Mouse (Mus musculus) heart, postnatal 10 days (tissue): ENCODE results near the gene Tnnc2. TPM values are rescaled to one million over a fixed set of nuclear protein-coding genes. Genes with fewer than 3 reads are reported as not detected.
A peak's percentile ranks its signal among the peaks of the same experiment; 100 is the strongest.

ENCODE experiments used
- DNase-seq, 2 experiments: peaks; one replicate each; pipeline ENCODE4 v3.0.0; 2021
- intact Hi-C: fragments of 180-260 bp; cut with DNase I; formaldehyde crosslinking; loops from one replicate; pipeline ENCODE4 v1.15.1; 2025
- total RNA-seq, 2 experiments: library from RNA; stranded (reverse); gene quantifications; 2 replicates each; pipeline ENCODE4 v1.2.3; 2021

Tnnc2 gene
- total RNA-seq, 2 experiments from 2014 or later, result 0.52 TPM; not detected in 1

DNA sequence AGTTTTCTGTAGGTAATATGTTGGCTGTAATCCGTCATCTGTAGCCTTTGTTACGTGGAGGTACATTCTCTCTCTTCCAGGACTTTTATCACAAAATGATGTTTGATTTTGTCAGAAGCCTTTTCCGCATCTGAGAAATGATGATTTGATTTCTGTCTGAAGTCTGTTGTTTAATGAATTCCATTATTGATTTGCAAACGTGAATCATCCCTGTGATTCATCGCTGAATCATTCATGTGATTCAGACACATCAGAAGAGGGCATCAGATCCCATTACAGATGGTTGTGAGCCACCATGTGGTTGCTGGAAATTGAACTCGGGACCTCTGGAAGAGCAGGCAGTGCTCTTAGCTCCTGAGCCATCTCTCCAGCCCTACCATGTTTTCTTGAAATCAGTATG lies 30.8 kb downstream of the Tnnc2 start:
- intact Hi-C loops, result no loop called here
- DNase-seq, result no peak

DNA sequence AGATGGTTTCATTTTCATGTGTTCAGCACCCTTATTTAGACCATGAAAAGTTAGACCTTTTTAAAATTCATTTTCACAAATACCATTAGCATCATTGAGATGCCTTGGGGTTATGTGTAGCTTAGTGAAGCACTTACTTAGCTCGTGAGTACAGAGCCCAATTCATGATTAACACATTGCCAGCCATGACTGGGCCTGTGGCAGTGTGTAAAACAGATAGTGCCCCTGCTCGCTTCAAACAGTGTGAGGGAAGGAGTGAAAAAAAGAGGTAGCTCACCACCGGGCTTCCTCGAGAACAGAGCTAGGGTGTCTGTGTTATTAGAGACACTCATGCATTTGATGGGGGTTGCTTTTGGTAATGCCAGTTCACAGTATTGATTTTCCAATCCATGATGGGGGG lies 31.6 kb downstream of the Tnnc2 start:
- intact Hi-C loops, result no loop called here
- DNase-seq, result no peak

DNA sequence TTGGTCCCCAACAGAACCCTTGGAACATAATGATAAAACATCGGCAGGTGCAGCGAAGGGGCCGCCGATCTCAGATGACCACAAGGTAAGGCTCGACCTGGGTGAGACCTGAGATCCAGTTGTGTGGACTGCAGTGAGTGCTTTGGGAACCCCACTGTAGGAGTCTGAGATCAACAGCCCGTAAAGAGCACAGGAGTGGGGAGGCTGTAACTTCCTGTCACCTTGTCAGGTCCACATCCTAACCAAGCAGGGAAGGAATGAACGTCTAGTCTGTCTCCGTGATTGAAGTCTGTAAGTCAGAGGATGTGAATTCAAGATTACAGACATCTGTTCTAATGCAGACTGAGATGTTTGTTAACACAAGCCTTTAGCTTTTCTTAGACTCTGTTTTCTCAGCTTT lies 33.1 kb downstream of the Tnnc2 start:
- intact Hi-C loops, result loop anchor here (2.0 kb wide), 1 partner anchor 20 kb away; no protein-coding TSS in a partner anchor
- no peak for DNase-seq

DNA sequence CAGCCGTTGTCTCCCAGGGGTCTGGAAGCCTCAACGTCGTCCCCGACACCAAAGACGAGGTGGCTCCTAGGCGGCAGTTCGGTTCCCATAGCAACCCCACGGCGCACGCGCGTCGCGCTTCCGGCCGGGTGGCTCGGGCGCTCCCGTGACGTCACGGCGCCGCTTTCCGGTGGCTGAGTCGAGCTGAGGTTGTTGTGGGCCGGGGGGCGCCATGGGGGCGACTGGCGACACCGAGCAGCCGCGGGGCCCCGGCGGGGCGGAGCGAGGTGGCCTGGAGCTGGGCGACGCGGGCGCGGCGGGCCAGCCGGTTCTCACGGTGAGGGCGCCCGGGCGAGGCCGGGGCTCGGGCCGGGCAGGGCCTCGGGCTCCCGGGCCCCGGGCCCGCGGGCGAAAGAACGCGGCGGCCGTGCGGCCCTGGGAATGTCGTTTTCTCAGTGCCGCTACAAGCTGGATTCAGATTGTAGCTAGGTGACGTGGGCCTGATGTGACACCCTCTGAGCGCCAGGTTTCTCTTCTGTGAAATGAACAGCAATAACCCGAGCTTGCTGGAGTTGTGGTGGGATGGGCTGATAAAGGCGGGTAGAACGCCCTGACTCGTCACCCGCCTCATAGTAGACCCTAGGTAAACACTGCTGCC lies 33.8 kb downstream of the Tnnc2 start, which contains the start of the genes Wfdc3 and Dnttip1:
Gene Wfdc3, minus strand, starts transcription at position 89 of the 637 bp plus-strand sequence.
Gene Dnttip1, plus strand, starts transcription at position 141 of the 637 bp plus-strand sequence.
- intact Hi-C loops, result loop anchor here (2.0 kb wide), 1 partner anchor 21 kb away; no protein-coding TSS in a partner anchor
- DNase-seq, result peak; percentile 95 to 98

DNA sequence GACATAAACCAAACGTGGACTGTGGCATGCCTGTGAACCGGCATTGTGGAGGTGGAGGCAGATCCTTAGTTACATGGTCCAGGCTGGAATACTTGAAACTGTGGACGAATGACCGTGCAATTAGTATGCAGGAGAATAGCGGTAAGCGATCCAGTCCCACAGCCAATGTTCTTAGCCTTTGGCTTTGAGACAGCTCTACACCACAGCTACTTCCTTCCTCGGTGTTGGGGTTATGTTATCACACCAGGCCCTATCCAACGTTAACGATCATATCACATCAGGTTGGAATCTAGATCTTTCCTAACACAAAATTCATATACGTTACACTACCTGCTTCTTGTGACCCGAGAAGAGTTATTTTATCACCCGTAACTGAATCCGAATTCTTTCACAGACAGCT lies 34.8 kb downstream of the Tnnc2 start:
- intact Hi-C loops, result no loop called here
- no peak for DNase-seq

DNA sequence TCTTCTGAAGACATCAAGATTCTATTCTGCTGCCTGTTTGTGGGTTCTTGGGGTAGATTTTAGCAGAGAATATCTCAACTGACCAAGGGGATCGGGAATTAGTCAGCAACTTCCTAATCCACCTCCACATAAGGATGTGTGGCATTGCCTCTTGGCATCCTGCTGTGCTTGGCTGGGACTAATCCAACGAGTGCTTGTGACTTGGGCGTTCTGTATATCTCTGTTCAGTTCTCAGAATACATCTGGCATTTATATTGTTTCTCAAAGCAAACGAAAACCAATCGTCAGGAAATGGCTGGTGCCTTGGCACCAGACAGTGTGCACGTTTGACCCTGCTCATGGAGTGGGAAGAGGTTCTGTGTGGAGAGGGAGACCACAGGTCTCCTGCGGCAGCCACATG lies 39.9 kb downstream of the Tnnc2 start:
- no peak for DNase-seq
- intact Hi-C loops, result no loop called here

DNA sequence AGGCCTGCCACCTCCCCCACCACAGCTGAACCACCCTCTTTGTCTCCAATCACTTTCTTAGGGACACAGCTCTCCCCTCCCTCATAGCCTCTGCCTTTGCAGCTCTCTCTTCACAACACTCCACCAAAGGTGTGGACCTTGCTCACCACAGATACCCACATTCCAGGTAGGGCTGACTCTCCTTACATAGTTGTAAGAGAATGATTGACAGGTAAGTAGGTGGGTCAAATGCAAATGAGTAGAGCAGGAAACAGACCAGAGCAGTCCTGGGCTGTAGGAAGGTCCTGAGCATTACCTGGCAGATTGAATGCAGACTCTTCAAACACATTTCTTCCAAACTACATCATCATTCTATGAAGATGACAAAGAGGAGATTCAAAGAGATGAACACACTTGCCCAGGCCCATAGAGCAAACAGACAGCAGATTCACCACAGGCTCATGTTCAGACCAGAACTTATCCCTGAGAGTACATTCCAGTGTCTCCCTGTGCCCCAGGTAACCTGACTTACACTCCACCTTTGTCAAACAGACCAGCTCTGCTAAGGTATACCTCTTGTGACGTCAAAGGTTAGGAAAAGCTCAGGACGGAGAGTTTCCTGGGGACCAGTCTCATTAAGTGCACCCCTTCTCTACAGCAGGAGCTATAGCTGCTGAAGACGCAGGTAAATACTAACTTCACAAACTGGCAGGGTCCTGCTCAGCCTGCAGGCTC lies 42.2 kb downstream of the Tnnc2 start:
- intact Hi-C loops, result no loop called here
- DNase-seq, result no peak

DNA sequence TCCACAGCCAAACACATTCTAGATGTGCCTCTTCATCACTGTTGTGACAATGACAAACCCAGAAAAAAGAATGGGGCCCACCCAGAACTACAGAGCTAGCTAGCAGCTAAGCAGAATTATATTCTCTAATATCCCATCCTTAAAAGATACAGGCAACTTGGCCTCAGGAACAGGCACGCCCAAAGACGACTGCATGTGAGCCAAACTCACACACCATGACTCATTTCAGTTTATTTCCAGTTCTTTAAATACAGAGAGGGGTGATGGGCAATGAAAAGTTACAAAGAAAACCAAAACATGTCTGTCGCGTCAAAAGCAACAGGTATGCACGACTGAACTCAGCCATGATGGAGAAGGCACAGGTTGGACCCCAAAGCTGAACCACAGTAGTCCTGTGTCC lies 44.3 kb downstream of the Tnnc2 start:
- intact Hi-C loops, result no loop called here
- DNase-seq, result no peak

DNA sequence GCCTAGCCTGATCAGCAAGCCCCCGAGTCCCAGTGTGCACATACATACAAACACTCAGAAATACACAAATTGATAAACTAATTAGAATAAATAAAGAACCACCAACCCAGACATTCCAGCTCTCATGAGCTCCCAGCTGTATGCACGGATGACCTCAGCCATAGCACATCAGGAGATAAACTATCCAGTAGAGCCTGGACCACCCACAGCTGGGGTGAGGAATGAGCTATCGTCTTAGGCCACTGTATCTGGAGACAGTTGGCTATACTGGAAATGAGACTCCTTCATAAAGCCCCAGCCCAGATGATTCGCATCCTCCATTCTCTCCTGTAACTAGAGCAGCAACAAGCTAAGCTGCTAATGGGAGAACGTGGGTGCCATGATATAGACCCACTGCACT lies 44.9 kb downstream of the Tnnc2 start:
- intact Hi-C loops, result no loop called here
- DNase-seq, result no peak

DNA sequence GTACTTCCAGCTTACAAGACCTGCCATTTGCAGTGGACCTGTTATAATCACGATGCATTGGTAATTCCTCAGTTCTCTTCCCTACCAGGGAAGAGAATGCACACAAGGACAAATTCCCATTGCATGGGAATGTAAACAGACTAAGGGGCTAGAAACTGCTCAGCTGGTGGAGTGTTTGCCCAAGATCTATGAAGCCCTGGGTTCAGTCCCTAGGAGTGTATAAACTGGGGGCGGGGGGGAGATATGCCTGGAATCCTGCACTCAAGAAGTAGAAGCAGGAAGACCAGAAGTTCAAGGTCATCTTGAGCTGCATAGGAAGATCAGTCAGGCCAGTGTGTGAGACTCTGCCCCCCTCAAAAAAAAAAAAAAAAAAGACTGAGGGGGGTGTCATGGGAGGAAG lies 46.5 kb downstream of the Tnnc2 start:
- intact Hi-C loops, result no loop called here
- no peak for DNase-seq

DNA sequence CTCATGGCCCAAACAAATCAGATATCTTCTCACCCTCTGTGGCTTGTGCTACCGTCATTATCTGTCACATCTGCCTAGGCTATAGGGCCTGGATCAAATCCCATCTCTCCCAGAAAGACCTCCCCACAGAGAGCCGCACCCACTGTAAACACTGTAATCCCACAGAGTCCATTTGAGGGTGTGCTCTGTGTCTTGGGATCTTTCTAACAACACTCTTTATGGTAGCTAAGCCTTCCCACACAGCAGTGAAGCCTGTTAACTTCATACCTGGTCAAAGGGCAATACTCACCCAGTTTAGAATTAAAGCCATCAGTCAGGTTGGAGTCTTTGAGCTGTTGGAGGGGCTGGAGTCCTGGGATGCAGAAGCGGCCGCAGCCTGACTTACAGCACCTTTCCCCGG lies 48.0 kb downstream of the Tnnc2 start:
- intact Hi-C loops, result no loop called here
- no peak for DNase-seq

Other genes with a start within 250 kb of the Tnnc2 start
- 1 to 10 TPM in 1 of 2 experiments, under 1 TPM in 1; 0.84 to 1.0 TPM for gene Wfdc2, start 217.6 kb downstream of the Tnnc2 start, total RNA-seq
- gene Spint3, start 206.5 kb downstream of the Tnnc2 start, total RNA-seq, result not detected
- gene Wfdc6a, start 194.5 kb downstream of the Tnnc2 start, total RNA-seq, result not detected
- gene Eppin, start 186.4 kb downstream of the Tnnc2 start, total RNA-seq, result not detected
- gene Wfdc6b, start 166.4 kb downstream of the Tnnc2 start, total RNA-seq, result not detected
- gene Wfdc8, start 166.3 kb downstream of the Tnnc2 start, total RNA-seq, result not detected
- not detected for gene Wfdc16, start 141.2 kb downstream of the Tnnc2 start, total RNA-seq
- not detected for gene Wfdc10, start 123.9 kb downstream of the Tnnc2 start, total RNA-seq
- not detected for gene Wfdc9, start 123.4 kb downstream of the Tnnc2 start, total RNA-seq
- gene Wfdc11, start 105.9 kb downstream of the Tnnc2 start, total RNA-seq, result not detected
- not detected for gene Wfdc13, start 94.9 kb downstream of the Tnnc2 start, total RNA-seq
- not detected for gene Spint4, start 81.5 kb downstream of the Tnnc2 start, total RNA-seq
- gene Spint5, start 64.7 kb downstream of the Tnnc2 start, total RNA-seq, result not detected
- gene Wfdc3, start 34.0 kb downstream of the Tnnc2 start, total RNA-seq, result under 1 TPM; 0.17 to 0.40 TPM
- 10 to 100 TPM; 35.8 to 38.5 TPM for gene Dnttip1, start 34.0 kb downstream of the Tnnc2 start, total RNA-seq
- gene Ube2c, start 10.1 kb downstream of the Tnnc2 start, total RNA-seq, result 10 to 100 TPM; 31.7 to 32.5 TPM
- 10 to 100 TPM; 25.9 to 26.3 TPM for gene Snx21, start 5.9 kb upstream of the Tnnc2 start, total RNA-seq
- gene Acot8, start 24.9 kb upstream of the Tnnc2 start, total RNA-seq, result 10 to 100 TPM; 12.6 to 13.4 TPM
- gene Zswim3, start 25.1 kb upstream of the Tnnc2 start, total RNA-seq, result 1 to 10 TPM; 2.1 to 2.9 TPM
- gene Zswim1, start 42.7 kb upstream of the Tnnc2 start, total RNA-seq, result 1 to 10 TPM; 5.2 to 5.3 TPM
- gene Spata25, start 48.6 kb upstream of the Tnnc2 start, total RNA-seq, result under 1 TPM; 0.55 to 0.69 TPM
- 100 to 1,000 TPM; 108 to 116 TPM for gene Ctsa, start 52.9 kb upstream of the Tnnc2 start, total RNA-seq
- gene Neurl2, start 53.5 kb upstream of the Tnnc2 start, total RNA-seq, result 10 to 100 TPM; 26.4 to 35.8 TPM
- 10 to 100 TPM; 39.1 to 40.9 TPM for gene Pltp, start 77.7 kb upstream of the Tnnc2 start, total RNA-seq
- gene Pcif1, start 99.3 kb upstream of the Tnnc2 start, total RNA-seq, result 10 to 100 TPM; 42.2 to 45.1 TPM
- gene Zfp335, start 131.8 kb upstream of the Tnnc2 start, total RNA-seq, result 10 to 100 TPM; 11.5 to 12.2 TPM
- gene Mmp9, start 160.8 kb upstream of the Tnnc2 start, total RNA-seq, result under 1 TPM; 0.47 to 0.89 TPM
- under 1 TPM; 0.72 to 0.79 TPM for gene Slc12a5, start 180.8 kb upstream of the Tnnc2 start, total RNA-seq